Mouse (Mus musculus): ENCODE measurements around the gene Mllt3. TPM values are rescaled to one million over a fixed set of nuclear protein-coding genes. Genes with fewer than 3 reads are reported as not detected.

Mllt3 gene
- polyA plus RNA-seq, 1 experiment from 2014 or later, result 74.9 TPM

GRCm38 (mm10) chr4:87863212-87863611, 170.0 kb downstream of the Mllt3 start:
- WGBS, result 98% methylated on average over 5 of the region's 5 CpGs
- Histone ChIP-seq H3K9me3 (replicated peaks; ENCODE audit: control insufficient read depth, low read length, poor library complexity, severe bottlenecking) (no peaks in the 10 kb centered on the region), H3K9ac (ENCODE audit: low read depth, low read length) (no peak overlapping the region)

GRCm38 (mm10) chr4:87860723-87861122, 172.4 kb downstream of the Mllt3 start:
- no peak overlapping the region for H3K4me2 ChIP-seq (ENCODE audit: low read length)
- H3K4me1 ChIP-seq (ENCODE audit: control insufficient read depth, insufficient read depth, low read length), result peaks cover 8% of the 10 kb centered on the region
- H3K9ac ChIP-seq (ENCODE audit: low read depth, low read length), result no peak overlapping the region
- WGBS, result 93% methylated on average over 5 of the region's 5 CpGs
- ATAC-seq, result no peak
- H3K9me3 ChIP-seq (replicated peaks; ENCODE audit: control insufficient read depth, low read length, poor library complexity, severe bottlenecking), result no peaks in the 10 kb centered on the region
- no peaks in the 10 kb centered on the region for H3K27me3 ChIP-seq (ENCODE audit: control insufficient read depth, insufficient read depth, low read depth, low read length)
- H3K4me3 ChIP-seq (ENCODE audit: low read depth, low read length), result no peak overlapping the region
- H3K36me3 ChIP-seq (ENCODE audit: control insufficient read depth, insufficient read depth, low read length), result no peaks in the 10 kb centered on the region
- H3K27ac ChIP-seq (ENCODE audit: low read length), result no peak overlapping the region

More at GRCm38 (mm10) chr4:87863212-87863611, 170.0 kb downstream of the Mllt3 start:
- no peak overlapping the region for H3K4me2 ChIP-seq (ENCODE audit: low read length)
- H3K36me3 ChIP-seq (ENCODE audit: control insufficient read depth, insufficient read depth, low read length), result no peaks in the 10 kb centered on the region
- peaks cover 16% of the 10 kb centered on the region for H3K4me1 ChIP-seq (ENCODE audit: control insufficient read depth, insufficient read depth, low read length)
- H3K27ac ChIP-seq (ENCODE audit: low read length), result no peak overlapping the region
- no peaks in the 10 kb centered on the region for H3K27me3 ChIP-seq (ENCODE audit: control insufficient read depth, insufficient read depth, low read depth, low read length)
- no peak overlapping the region for H3K4me3 ChIP-seq (ENCODE audit: low read depth, low read length)
- ATAC-seq, result no peak

GRCm38 (mm10) chr4:87859148-87859547, 174.0 kb downstream of the Mllt3 start:
- Histone ChIP-seq H3K36me3 (ENCODE audit: control insufficient read depth, insufficient read depth, low read length) (no peaks in the 10 kb centered on the region), H3K9me3 (replicated peaks; ENCODE audit: control insufficient read depth, low read length, poor library complexity, severe bottlenecking) (no peaks in the 10 kb centered on the region), H3K9ac (ENCODE audit: low read depth, low read length) (no peak overlapping the region), H3K4me1 (ENCODE audit: control insufficient read depth, insufficient read depth, low read length) (no peaks in the 10 kb centered on the region; the same call in none of the 2 replicates), H3K27ac (ENCODE audit: low read length) (no peak overlapping the region), H3K4me3 (ENCODE audit: low read depth, low read length) (no peak overlapping the region), H3K27me3 (ENCODE audit: control insufficient read depth, insufficient read depth, low read depth, low read length) (no peaks in the 10 kb centered on the region), H3K4me2 (ENCODE audit: low read length) (no peak overlapping the region)
- no peak for ATAC-seq
- WGBS, result 76% methylated on average over 4 of the region's 4 CpGs

GRCm38 (mm10) chr4:87857982-87858381, 175.2 kb downstream of the Mllt3 start:
- no peak overlapping the region for H3K4me2 ChIP-seq (ENCODE audit: low read length)
- no peak overlapping the region for H3K27ac ChIP-seq (ENCODE audit: low read length)
- no peak for ATAC-seq
- H3K9ac ChIP-seq (ENCODE audit: low read depth, low read length), result no peak overlapping the region
- no peak overlapping the region for H3K4me3 ChIP-seq (ENCODE audit: low read depth, low read length)
- no peaks in the 10 kb centered on the region for H3K27me3 ChIP-seq (ENCODE audit: control insufficient read depth, insufficient read depth, low read depth, low read length)
- 100% methylated on average over 1 of the region's 1 CpGs for WGBS
- no peaks in the 10 kb centered on the region for H3K36me3 ChIP-seq (ENCODE audit: control insufficient read depth, insufficient read depth, low read length)
- no peaks in the 10 kb centered on the region; the same call in 1 of the 2 replicates for H3K4me1 ChIP-seq (ENCODE audit: control insufficient read depth, insufficient read depth, low read length)
- H3K9me3 ChIP-seq (replicated peaks; ENCODE audit: control insufficient read depth, low read length, poor library complexity, severe bottlenecking), result no peaks in the 10 kb centered on the region

- Histone ChIP-seq H3K27ac (ENCODE audit: low read length) (no peak overlapping the region), H3K27me3 (ENCODE audit: control insufficient read depth, insufficient read depth, low read depth, low read length) (no peaks in the 10 kb centered on the region), H3K9ac (ENCODE audit: low read depth, low read length) (no peak overlapping the region), H3K4me1 (ENCODE audit: control insufficient read depth, insufficient read depth, low read length) (no peaks in the 10 kb centered on the region; the same call in 1 of the 2 replicates), H3K9me3 (replicated peaks; ENCODE audit: control insufficient read depth, low read length, poor library complexity, severe bottlenecking) (no peaks in the 10 kb centered on the region), H3K4me3 (ENCODE audit: low read depth, low read length) (no peak overlapping the region), H3K4me2 (ENCODE audit: low read length) (no peak overlapping the region), H3K36me3 (ENCODE audit: control insufficient read depth, insufficient read depth, low read length) (no peaks in the 10 kb centered on the region)
- no peak for ATAC-seq
- 95% methylated on average over 2 of the region's 2 CpGs for WGBS
These were observed 180.7 kb downstream of the Mllt3 start for GRCm38 (mm10) chr4:87852461-87852860.

- no peak for ATAC-seq
- no peak overlapping the region for H3K27ac ChIP-seq (ENCODE audit: low read length)
- H3K4me2 ChIP-seq (ENCODE audit: low read length), result no peak overlapping the region
- no peaks in the 10 kb centered on the region for H3K9me3 ChIP-seq (replicated peaks; ENCODE audit: control insufficient read depth, low read length, poor library complexity, severe bottlenecking)
- no peak overlapping the region for H3K4me3 ChIP-seq (ENCODE audit: low read depth, low read length)
- H3K36me3 ChIP-seq (ENCODE audit: control insufficient read depth, insufficient read depth, low read length), result no peaks in the 10 kb centered on the region
- no peaks in the 10 kb centered on the region for H3K27me3 ChIP-seq (ENCODE audit: control insufficient read depth, insufficient read depth, low read depth, low read length)
- 86% methylated on average over 5 of the region's 5 CpGs for WGBS
- no peaks in the 10 kb centered on the region for H3K4me1 ChIP-seq (ENCODE audit: control insufficient read depth, insufficient read depth, low read length)
- no peak overlapping the region for H3K9ac ChIP-seq (ENCODE audit: low read depth, low read length)
These were observed 183.1 kb downstream of the Mllt3 start for GRCm38 (mm10) chr4:87850051-87850450.

- Histone ChIP-seq H3K9ac (ENCODE audit: low read depth, low read length) (no peak overlapping the region), H3K4me2 (ENCODE audit: low read length) (no peak overlapping the region), H3K9me3 (replicated peaks; ENCODE audit: control insufficient read depth, low read length, poor library complexity, severe bottlenecking) (no peaks in the 10 kb centered on the region), H3K36me3 (ENCODE audit: control insufficient read depth, insufficient read depth, low read length) (no peaks in the 10 kb centered on the region), H3K4me3 (ENCODE audit: low read depth, low read length) (no peak overlapping the region), H3K4me1 (ENCODE audit: control insufficient read depth, insufficient read depth, low read length) (no peaks in the 10 kb centered on the region), H3K27me3 (ENCODE audit: control insufficient read depth, insufficient read depth, low read depth, low read length) (no peaks in the 10 kb centered on the region), H3K27ac (ENCODE audit: low read length) (peak overlapping the region; percentile 10; the same call in 1 of the 2 replicates)
- whole genome bisulfite sequencing, result 57% methylated on average over 6 of the region's 6 CpGs
- ATAC-seq, result peak; percentile 48; the same call in 1 of the 2 replicates
These were observed 188.4 kb downstream of the Mllt3 start for GRCm38 (mm10) chr4:87844668-87845210.

- H3K27me3 ChIP-seq (ENCODE audit: control insufficient read depth, insufficient read depth, low read depth, low read length), result no peaks in the 10 kb centered on the region
- ATAC-seq, result no peak
- H3K4me3 ChIP-seq (ENCODE audit: low read depth, low read length), result no peak overlapping the region
- no peaks in the 10 kb centered on the region for H3K36me3 ChIP-seq (ENCODE audit: control insufficient read depth, insufficient read depth, low read length)
- no peak overlapping the region for H3K9ac ChIP-seq (ENCODE audit: low read depth, low read length)
- H3K4me1 ChIP-seq (ENCODE audit: control insufficient read depth, insufficient read depth, low read length), result no peaks in the 10 kb centered on the region
- no peaks in the 10 kb centered on the region for H3K9me3 ChIP-seq (replicated peaks; ENCODE audit: control insufficient read depth, low read length, poor library complexity, severe bottlenecking)
- WGBS, result 89% methylated on average over 10 of the region's 10 CpGs
- no peak overlapping the region for H3K4me2 ChIP-seq (ENCODE audit: low read length)
- H3K27ac ChIP-seq (ENCODE audit: low read length), result no peak overlapping the region
These were observed 192.8 kb downstream of the Mllt3 start for GRCm38 (mm10) chr4:87840210-87840910.

- Histone ChIP-seq H3K4me2 (ENCODE audit: low read length) (no peak overlapping the region), H3K27me3 (ENCODE audit: control insufficient read depth, insufficient read depth, low read depth, low read length) (no peaks in the 10 kb centered on the region), H3K4me3 (ENCODE audit: low read depth, low read length) (no peak overlapping the region), H3K4me1 (ENCODE audit: control insufficient read depth, insufficient read depth, low read length) (peaks cover 3% of the 10 kb centered on the region; the same call in 1 of the 2 replicates), H3K27ac (ENCODE audit: low read length) (no peak overlapping the region), H3K9ac (ENCODE audit: low read depth, low read length) (no peak overlapping the region), H3K36me3 (ENCODE audit: control insufficient read depth, insufficient read depth, low read length) (no peaks in the 10 kb centered on the region), H3K9me3 (replicated peaks; ENCODE audit: control insufficient read depth, low read length, poor library complexity, severe bottlenecking) (no peaks in the 10 kb centered on the region)
- WGBS, result 97% methylated on average over 1 of the region's 1 CpGs
- no peak for ATAC-seq
These were observed 194.4 kb downstream of the Mllt3 start for GRCm38 (mm10) chr4:87838716-87839115.

Measured in midbrain, embryonic 16.5 days (tissue).